Mouse (Mus musculus) ovary, postnatal 36 days (tissue): ENCODE measurements at regions not wholly inside any gene's neighbourhood (a gene's known extent, or its start where the extent isn't known, plus 50 kb on each side); places are given as distances from the start of the nearest gene placed in this dataset.

ENCODE experiments used
- DNase-seq: peaks from one replicate; pipeline ENCODE4 v3.0.0; 2022; ENCODE audit warnings: low spot score, mixed read lengths

- no peak for DNase-seq
These were observed 58.6 kb upstream of the Grip1 start for GRCm38 (mm10) chr10:119395048-119395447.

GRCm38 (mm10) chr10:119387924-119388323 is 65.7 kb upstream of the Grip1 start:
- DNase-seq, result no peak

GRCm38 (mm10) chr10:119382257-119382656 is 71.4 kb upstream of the Grip1 start:
- no peak for DNase-seq

GRCm38 (mm10) chr10:119368566-119368965 is 85.1 kb upstream of the Grip1 start:
- DNase-seq, result no peak

- DNase-seq, result peak; percentile 6
These were observed 90.0 kb upstream of the Grip1 start for GRCm38 (mm10) chr10:119363616-119364015.

- DNase-seq, result no peak
These were observed 94.8 kb upstream of the Grip1 start for GRCm38 (mm10) chr10:119358730-119359292.

GRCm38 (mm10) chr10:119342317-119343114 is 102.7 kb upstream of the Cand1 start:
- no peak for DNase-seq

GRCm38 (mm10) chr10:119340323-119340722 is 100.5 kb upstream of the Cand1 start:
- DNase-seq, result no peak

GRCm38 (mm10) chr10:119326912-119327311 is 87.1 kb upstream of the Cand1 start:
- DNase-seq, result no peak

GRCm38 (mm10) chr10:119319953-119320352 is 80.1 kb upstream of the Cand1 start:
- DNase-seq, result no peak

- DNase-seq, result no peak
These were observed 78.6 kb upstream of the Cand1 start for GRCm38 (mm10) chr10:119318416-119318815.

GRCm38 (mm10) chr10:119311578-119311977 is 71.7 kb upstream of the Cand1 start:
- no peak for DNase-seq

- no peak for DNase-seq
These were observed 55.9 kb upstream of the Cand1 start for GRCm38 (mm10) chr10:119295740-119296139.

- DNase-seq, result peak; percentile 19
These were observed 54.7 kb upstream of the Cand1 start for GRCm38 (mm10) chr10:119294454-119295149.

- no peak for DNase-seq
These were observed 53.5 kb upstream of the Cand1 start for GRCm38 (mm10) chr10:119293372-119293771.
